Mouse (Mus musculus): Measurements from ENCODE around the gene Fbxo7.

The Fbxo7 gene

DNA sequence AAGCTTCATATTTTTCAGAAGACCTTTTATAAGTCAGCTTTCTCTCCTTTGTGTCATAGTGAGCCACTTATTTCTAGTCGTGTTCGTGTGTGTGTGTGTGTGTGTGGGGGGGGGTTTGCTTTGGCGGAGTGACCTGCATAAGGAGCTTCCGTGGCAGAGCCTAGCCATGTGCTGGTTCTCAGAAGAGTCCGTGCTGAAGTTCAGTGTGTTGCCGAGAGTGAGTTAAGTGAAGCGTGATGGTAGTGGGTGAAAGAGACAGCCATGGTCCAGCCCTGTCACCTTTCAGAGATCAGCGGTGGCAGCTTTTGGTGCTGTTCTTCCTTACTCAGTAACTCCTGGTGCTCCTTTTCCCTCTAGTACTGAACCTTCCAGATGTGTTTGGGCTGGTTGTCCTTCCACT lies 22.3 kb downstream of the Fbxo7 start:
- no peak for DNase-seq

DNA sequence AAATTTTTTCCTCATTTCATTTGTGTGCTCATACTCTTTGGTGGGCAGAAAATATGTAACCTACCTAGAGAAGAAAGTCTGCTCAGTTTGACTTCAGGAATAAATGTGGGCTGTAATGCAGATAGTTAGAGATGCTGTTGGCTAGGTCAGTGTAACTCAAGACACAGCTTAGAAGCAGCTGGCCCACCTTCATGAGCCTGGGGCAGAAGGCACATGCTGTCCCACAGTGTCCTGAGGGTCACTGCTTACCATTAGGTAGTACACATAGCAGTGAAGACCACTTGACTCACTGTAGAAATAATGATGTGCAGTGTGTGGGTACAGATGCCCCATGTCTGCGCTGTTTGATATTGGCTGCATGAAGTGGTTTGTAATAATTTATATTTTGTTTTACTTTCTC lies 24.6 kb downstream of the Fbxo7 start:
- no peak for DNase-seq

DNA sequence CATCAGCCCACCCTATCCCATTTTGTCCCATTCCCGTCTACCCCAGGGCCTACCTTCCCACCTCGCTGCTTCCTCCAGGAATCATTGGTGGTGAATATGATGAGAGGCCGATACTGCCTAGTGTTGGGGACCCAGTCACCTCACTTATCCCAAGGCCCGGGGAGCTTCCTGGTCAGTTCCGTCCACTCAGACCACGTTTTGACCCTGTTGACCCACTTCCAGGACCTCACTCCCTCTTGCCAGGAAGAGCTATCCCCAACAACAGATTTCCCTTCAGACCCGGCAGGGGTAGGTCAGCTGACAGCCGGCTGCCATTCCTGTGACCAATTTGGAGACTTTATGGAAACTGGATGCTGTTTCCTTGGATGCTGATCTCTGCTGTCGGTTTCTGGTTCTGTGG lies 26.0 kb downstream of the Fbxo7 start:
- no peak for DNase-seq

DNA sequence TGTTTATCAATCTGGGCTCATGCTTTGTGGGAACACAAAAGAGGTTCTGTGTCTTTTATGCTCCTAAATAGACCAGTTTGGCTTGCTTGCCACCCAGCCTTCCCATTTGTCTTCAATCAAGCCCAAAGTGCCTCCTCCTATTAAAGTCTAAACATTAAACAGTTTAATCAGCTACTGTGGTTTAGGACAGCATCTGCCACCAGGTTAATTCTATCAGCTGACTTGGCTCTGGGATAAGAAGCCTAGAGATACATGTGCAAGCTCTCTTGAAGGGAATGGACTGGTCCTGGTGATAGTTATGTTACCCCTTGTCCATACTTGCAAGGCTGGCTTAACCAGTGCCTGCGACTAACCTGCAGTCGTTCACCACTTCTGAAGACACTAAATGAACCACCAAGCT lies 28.8 kb downstream of the Fbxo7 start:
- DNase-seq: no peak

DNA sequence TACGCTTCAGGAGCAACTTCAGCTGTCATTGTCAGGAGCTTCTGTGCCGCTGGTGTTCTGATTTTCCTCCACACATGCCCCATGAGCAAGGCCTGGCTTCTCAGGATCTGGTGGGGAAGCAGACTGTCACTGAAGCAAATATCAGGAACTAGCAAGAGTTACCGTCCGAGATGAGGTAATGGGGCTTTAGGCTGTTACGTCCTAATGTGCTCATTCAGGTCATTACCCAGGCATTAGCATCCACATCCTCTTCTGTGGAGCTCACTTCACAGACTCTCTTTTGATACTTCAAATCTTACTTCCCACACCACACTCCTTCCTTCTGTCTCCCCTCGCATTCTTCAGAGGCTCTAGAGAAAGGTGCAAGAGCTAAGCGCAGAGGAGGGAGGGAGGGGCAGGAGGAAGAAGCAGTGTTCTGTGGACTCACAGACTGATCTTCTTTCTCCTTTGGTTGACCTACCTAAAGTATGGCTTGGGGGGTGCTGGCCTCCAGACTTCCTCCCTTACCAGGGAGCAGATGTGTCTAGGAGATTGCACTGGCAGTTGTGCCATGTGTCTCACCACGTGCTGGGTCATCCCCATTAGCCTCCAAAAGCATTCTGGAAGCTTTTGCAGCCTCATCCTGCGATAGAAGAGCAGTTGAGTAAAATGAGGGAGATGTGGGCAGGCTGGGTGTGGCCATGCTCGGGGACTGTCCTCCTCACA lies 31.2 kb downstream of the Fbxo7 start:
- no peak for DNase-seq

DNA sequence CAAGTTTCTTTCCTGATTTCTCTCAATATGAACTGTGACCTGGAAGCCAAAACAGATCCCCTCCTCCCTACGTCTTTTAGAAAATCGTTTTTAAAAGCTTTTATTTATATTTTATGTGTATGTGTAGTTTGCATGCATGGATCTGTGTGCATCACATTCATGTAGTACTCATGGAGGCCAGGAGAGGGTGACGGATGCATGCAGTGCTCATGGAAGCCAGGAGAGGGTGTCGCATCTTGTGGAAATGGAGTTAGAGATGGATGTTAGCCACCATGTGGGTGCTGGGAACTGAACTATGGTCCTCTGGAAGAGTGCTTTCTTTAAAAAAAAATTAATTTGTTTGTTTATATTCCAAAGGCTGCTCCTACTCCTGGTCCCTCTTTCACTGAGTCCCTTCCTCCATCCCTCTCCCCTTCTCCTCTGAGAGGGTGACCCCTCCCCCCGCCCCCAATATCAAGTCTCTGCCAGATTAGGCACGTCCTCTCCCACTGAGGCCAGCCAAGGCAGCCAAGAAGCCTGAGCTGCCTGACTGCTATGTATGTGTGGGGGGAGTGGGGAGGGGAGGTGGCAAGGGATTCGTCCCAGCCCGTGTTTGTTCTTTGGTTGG lies 34.6 kb downstream of the Fbxo7 start:
- DNase-seq: no peak

DNA sequence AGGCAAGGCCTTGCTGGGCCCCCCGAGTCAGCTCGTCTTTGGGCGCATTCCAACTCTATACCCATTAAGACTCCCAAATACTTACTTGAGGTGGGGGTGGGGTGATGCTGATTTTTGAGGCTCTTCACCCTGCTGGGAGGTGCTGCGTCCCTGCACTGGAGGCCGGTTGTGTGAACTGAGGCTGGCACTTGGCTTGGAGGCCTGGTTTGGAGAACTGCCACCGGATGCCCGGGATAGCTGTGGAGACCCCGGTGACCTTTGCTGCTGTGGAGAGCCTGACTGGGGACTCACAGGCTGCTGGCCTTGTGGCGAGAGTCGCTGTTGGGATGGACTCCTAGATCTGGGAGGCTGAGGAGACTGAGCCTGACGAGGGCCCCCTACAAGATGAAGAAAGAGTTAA lies 35.5 kb downstream of the Fbxo7 start:
- DNase-seq: no peak

DNA sequence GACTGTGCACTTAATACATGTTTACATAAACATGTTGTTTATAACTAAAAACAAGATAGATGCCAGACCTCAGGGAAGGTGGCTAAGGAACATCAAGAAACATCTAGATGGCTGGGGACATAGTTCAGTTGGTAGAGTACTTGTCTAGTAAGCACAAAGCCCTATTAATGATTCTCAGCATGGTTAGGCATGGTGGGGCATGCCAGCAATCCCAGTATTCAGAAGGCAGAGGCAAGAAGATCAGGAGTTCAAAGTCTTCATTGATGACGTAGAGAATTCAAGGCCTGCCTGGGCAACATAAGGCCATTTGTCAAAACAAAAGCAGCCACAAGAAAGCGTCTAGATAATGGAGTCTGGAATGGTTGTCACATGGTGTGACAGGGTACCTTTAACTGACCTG lies 35.9 kb downstream of the Fbxo7 start:
- DNase-seq: no peak

DNA sequence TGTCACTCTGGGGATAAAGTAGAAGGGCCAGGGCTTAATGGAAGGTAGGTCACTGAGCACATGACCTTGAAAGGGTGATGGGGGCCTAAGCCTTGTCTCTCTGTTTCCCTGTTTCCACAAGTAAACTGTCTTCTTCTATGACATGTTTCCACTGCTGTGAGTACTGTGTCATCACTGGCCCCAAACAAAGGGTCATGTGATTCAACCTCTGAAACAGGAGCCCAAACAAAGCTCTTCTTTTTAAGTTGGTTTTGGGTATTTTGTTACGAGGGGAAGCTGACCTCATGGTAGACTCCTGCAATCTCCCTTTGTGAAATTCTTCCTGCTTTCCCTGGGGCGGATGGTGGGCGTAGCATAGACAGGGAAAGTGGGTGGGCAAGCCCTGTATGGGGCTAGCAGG lies 38.5 kb downstream of the Fbxo7 start:
- DNase-seq: no peak

DNA sequence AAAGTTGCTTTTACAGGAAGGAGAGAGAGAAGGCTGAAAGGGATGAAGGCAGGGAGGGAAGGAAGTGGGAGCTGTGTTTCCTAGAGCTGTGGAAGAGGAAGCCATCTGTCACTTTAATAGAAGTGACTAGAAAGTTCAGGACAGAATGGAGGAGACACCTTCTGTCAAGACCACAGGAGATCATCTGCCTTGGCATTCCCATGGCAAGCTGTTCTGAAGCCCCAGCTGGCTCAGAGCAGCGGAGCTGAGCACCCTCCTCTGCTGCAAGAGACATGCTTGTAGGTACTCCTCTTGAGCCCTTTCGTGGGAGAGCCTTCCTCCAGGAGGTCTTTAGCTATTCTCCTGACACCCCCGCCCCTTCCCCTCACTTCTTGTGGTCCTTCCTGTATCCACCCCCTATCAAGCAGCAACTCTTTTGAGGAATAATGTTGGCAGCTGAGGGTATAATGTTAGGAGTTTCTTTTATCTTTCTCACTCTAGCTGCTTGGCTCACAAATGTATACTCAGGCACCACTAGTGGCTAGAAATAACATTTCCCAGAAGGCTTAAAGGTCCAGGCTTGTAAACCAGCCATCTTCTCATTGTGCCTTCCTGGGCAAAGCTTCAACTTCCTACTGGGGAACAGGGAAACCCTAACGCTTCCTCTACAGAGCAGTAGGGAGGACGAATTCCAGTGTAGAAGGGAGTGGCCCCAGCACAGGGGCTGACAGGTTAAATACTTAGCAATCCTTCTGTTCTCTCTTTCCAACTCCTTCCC lies 40.7 kb downstream of the Fbxo7 start:
- DNase-seq: peak; percentile 45 to 55

DNA sequence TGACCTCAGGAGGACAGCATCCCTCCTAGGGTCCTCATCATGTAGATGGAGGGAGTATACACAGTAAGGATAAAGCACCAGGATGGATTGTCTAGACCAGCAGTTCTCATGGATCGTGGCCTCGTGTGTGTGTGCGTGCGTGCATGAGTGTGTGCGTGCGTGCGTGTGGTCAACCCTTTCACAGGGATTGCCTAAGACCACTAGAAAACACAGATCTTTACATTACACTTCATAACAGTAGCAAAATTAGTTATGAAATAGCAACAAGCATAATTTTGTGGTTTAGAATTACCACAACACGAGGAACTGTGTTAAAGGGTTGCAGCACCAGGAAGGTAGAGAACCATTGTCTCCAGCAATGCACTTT lies 41.2 kb downstream of the Fbxo7 start:
- no peak for DNase-seq

DNA sequence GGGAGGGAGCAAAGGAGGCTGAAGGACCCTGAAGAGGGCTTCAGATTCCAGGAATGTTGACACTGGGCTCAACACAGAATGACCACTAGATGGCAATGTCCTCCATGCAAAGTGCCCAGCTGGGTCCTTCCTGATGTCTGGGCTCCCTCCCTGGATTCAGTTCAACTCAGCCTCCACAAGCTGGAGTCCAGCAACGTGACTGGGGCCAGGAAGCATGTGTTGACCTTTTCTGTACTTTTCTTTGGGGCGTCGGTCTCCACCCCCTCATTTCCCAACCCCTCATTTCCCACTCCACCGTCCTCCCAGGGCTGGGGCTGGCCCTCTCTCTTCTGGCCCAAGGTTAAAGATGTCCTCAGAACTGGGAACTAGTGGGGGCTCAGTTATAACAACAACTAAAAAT lies 43.2 kb downstream of the Fbxo7 start:
- peak; percentile 65 to 71 for DNase-seq

DNA sequence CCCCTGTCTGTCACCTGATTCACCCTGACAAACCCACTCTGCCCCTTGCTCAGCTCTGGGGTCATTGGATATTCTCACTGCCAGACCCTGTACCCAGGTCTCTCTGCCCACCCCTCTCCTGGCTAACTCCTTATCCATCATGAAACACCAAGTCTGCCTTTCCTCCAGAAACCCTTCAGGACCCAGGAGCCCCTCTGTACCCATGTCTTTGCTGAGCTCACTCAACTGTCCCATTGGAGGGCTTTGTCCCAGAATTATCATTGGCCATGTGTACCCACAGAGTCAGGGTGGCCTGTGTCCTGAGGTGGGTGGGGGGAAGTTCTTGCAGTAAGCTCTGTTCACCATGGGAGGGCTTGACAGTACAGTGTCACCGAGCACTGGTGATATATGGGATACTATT lies 43.9 kb downstream of the Fbxo7 start:
- DNase-seq: no peak

DNA sequence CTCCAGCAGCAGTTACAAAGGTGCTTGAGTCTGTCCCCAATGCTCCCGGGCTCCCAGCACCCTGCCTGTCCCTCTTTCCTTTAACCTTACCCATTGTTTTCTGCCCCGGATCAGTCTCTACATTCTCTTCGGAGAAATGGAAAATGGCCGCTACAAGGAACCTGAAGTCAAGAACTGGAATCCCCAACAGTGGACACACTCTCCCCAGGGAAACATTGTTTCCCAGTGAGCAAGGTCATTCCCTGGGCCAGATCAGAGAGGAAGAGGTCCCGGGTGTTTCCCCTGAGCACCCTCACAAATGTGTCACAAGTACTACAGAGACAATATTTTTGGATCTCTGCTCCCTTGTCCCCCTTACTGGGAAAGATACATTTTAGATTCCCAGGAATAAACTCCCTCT lies 44.9 kb downstream of the Fbxo7 start:
- no peak for DNase-seq

DNA sequence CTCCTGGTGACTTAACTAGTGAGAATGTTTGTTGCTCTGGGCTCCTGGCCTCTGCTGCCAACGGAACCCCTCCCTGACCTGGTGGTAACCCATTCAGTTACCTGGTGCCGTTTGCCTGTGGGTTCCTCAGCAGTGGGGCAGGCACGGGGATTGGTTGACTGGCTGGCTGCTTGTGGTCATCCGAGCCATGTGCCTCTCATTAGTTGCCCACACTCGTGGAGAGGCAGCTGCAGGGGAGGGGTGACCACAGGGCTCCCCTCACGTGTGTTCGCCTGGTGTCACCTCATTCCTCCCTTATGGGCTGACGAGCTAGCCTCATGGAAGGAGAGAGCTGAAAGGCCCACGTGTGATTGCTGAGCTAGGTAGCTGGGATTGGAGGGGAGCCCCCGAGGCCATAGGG lies 46.1 kb downstream of the Fbxo7 start:
- no peak for DNase-seq

DNA sequence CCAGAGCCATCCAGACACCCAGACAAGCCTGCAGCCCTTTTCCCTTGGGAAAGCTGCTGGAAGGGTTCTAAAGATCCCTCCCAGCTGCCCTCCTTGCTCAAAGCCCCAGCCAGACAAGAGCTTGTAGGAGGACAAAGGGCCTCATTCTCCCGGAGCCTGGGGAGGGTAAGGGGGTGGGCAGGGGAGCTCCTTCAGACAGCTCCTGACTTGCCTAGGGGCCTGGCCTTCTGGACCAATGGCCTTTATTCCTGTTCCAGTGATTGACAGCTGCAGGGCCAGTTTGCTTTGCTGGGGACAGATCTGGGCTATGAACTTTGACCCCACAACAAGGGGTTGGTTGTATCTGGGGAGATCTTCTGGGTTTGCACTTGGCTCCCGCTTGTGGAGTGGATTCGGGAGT lies 47.6 kb downstream of the Fbxo7 start:
- no peak for DNase-seq

DNA sequence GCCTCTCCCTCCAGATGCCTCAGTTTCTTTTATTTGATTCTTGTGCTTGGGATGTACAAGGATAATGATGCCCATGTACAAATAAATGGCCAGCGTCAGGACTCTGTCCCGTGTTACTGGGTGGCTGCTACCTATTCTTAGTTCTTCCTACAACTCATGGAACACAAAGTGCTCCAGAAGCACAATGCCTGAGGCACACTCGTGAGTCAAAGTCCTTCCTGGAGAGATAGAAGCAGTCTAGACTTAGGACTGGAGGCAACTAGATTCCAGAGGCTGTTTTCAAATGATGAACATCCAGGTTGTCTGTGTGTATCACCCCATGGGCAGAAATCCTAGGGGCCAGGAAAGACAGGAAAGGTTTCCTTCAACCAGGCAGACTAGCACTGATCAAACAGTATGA lies 49.0 kb downstream of the Fbxo7 start:
- DNase-seq: no peak

DNA sequence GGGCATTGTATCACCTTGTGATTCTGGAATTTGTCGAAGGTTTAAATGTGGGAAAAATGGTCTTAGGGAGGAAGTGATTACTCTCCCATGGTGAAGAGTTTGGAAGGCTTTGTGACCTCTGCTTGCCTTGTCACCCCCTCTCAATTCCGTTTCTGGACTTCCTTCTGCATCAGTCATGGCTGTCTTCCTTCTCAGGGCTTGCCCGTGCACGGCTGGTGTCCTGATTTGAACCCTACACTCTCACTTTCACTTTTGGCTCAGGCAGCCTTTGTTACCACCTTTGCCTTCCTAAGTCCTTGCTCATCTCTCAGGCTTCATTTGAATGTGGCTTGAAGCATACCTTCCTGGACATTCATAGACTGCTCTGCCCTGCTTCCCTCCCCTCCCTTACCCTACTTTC lies 52.4 kb downstream of the Fbxo7 start:
- no peak for DNase-seq

DNA sequence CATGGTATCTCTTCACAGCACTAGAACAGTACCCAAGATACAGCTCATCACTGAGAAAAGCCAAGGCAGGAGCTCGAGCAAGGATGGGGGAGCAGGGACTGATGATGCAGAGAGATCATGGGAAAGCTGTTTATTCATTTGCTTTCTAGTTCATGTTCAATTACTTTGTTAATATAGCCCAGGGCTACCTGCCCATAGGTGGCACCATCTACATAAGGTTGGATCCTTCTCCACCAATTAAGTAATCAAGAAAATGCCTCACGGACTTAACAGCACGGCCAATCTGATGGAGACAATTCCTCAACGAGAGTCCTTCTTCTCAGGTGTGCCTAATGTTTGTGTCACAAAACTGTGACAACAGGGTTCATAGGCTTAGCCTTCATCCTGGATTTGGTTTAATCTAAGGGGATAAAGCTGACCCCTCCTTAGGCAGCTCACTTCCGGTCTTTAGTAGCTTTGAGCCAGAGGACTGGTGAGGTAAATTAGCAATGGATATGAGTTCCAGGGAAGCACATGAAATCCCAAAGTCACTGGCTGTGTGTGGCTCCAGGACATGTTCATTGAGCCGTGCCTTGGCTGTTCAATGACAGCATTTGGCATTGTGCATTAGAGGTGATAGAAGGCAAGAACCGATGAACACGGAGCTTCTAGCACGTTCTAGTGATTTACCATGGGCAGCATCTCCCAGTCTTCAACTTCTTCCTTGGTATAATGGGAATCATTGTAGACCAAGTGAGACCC lies 53.4 kb downstream of the Fbxo7 start:
- DNase-seq: no peak

DNA sequence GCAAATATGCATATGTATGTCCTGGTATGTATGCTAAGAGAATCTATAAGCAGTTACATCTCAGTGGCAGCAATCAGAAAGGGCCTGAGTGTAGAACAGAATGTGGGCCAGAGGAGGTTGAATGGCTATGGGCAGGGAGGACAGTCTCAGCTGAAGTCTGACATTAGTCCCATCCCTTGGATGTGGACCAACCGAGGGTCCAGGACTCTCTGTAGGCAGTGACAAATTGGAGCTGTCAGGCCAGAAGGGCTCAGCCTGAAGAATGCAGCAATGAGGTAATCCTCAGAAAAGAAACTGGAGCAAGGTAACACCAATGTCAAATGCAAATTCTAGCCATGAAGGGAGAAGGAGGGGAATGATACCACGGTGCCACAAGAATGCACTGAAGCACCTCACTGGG lies 55.5 kb downstream of the Fbxo7 start:
- DNase-seq: no peak

DNA sequence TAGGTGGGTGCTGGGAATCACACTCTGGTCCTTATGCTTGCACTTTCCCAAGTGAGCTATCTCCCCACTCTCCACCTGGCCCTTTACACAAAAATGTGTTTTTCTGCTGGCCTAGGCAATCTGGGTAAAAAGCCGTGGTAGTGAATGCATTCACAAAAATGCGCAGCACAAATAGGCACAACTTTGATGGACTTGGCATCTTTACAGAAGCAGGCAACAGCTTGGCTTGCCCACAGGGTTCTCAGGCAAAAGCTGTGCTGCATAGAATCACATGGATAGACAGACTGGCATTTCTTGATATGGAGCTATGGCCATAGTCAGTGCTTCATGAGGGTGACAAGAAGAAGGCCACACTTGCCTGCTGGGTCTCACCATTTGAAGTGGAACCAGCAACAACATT lies 57.0 kb downstream of the Fbxo7 start:
- DNase-seq: no peak

DNA sequence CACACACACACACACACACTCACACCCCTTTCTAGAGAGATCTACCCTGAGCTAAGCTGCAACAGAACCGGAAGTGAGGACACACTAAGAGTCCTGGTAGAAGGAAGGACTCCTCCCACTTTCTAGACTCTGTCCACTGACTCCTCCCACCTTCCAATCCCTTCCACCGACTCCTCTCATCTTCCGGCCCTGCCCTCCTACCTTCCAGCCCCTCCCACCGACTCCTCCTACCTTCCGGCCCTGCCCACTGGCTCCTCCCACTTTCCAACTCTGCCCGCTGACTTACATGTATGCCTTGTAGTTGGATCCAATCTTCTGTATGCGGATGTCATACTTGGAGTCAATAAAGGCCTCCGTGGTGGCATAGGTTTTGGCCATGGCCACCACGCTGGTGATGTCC lies 58.1 kb downstream of the Fbxo7 start:
- DNase-seq: no peak

DNA sequence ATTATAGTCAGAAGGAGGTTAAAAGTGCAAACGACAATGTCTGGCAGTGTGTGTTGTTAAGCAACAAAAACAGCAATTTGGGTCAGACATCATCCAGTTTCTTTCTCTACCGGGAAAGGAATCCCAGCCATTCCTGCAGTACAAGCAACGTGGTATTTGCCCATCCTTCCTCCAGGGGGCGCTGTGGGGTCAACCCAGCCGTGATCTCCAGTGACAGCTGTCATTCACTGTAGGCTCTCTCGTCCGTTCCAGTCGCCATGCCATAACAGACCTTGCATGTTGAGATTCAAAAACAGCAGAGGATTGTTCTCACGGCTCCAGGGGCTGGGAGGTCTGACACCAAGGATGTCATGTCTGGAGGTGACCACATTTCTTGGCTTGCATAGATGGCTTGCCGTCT lies 70.1 kb downstream of the Fbxo7 start:
- DNase-seq: peak in 1 of 2 experiments; percentile 14

All from cerebellum, postnatal 36 days (tissue).